Mouse (Mus musculus) G1E (cell line): ENCODE data around the gene Slc34a3.

Experiments used
- CTCF ChIP-seq: IDR thresholded peaks from 2 replicates; pipeline ENCODE4 v1.5.1; 2012; ENCODE audit warnings: low read depth, low read length, inconsistent platforms, mixed read lengths
- GATA1 ChIP-seq: IDR thresholded peaks from 2 replicates; pipeline ENCODE4 v1.6.1; 2012; ENCODE audit warnings: borderline replicate concordance, low read length, inconsistent platforms, mixed read lengths
- POLR2AphosphoS5 ChIP-seq: IDR thresholded peaks from 2 replicates; pipeline ENCODE4 v1.6.1; 2012; ENCODE audit warnings: low read depth, low read length, inconsistent platforms; ENCODE audit not compliant: insufficient replicate concordance
- TAL1 ChIP-seq: conservative IDR thresholded peaks from 2 replicates; pipeline ENCODE4 v1.6.1; 2012; ENCODE audit warnings: low read depth, low read length, inconsistent platforms, mixed read lengths

- TF ChIP-seq CTCF: no peak
- no peak for TF ChIP-seq GATA1
- TF ChIP-seq TAL1: no peak
- TF ChIP-seq POLR2AphosphoS5: no peak
Measured at GRCm38 (mm10) chr2:25184496-25184895, 49.7 kb downstream of the Slc34a3 start.
